Mouse (Mus musculus) gastrocnemius, adult 2 months (tissue): ENCODE results near the gene Eif4g2. TPM values are rescaled to one million over a fixed set of nuclear protein-coding genes. Genes with fewer than 3 reads are reported as not detected.
A peak's percentile ranks its signal among the peaks of the same experiment; 100 is the strongest.

Experiments used
- DNase-seq: peaks from one replicate; pipeline ENCODE4 v3.0.0; 2022
- H3K27ac ChIP-seq: fragments of 200-600 bp; 2 replicates; pipeline ENCODE4 v1.8.1; 2022; ENCODE audit warnings: mild to moderate bottlenecking
- H3K4me3 ChIP-seq: fragments of 200-600 bp; 2 replicates; pipeline ENCODE4 v1.8.1; 2022; ENCODE audit warnings: mild to moderate bottlenecking, moderate library complexity
- CTCF ChIP-seq: fragments of 200-600 bp; IDR thresholded peaks from 2 replicates; pipeline ENCODE4 v1.8.1; 2022; ENCODE audit warnings: antibody characterized with exemption, mild to moderate bottlenecking, moderate library complexity
- intact Hi-C: fragments of 180-260 bp; cut with DNase I; formaldehyde crosslinking; loops from one replicate; pipeline ENCODE4 v1.15.1; 2025
- long read RNA-seq, 2 experiments: library from polyadenylated mRNA; stranded (forward); transcript quantifications; one replicate each; pipeline ENCODE4 v2.0.0; 2021
- total RNA-seq, 2 experiments: library from RNA; stranded (reverse); gene quantifications; 2 replicates each; pipeline ENCODE4 v1.2.3; 2021

Eif4g2 gene
- 100 to 1,000 TPM; 692 to 802 TPM for total RNA-seq
- long read RNA-seq, experiment 1, full-length matches to known transcripts, result 773 of 1,001 reads
- long read RNA-seq, experiment 1, partial matches to known transcripts, result 187 of 1,001 reads
- long read RNA-seq, experiment 1, other reads (novel, unspliced or antisense), result 41 of 1,001 reads
- long read RNA-seq, experiment 2, full-length matches to known transcripts, result 632 of 835 reads
- long read RNA-seq, experiment 2, partial matches to known transcripts, result 173 of 835 reads
- long read RNA-seq, experiment 2, other reads (novel, unspliced or antisense), result 30 of 835 reads

DNA sequence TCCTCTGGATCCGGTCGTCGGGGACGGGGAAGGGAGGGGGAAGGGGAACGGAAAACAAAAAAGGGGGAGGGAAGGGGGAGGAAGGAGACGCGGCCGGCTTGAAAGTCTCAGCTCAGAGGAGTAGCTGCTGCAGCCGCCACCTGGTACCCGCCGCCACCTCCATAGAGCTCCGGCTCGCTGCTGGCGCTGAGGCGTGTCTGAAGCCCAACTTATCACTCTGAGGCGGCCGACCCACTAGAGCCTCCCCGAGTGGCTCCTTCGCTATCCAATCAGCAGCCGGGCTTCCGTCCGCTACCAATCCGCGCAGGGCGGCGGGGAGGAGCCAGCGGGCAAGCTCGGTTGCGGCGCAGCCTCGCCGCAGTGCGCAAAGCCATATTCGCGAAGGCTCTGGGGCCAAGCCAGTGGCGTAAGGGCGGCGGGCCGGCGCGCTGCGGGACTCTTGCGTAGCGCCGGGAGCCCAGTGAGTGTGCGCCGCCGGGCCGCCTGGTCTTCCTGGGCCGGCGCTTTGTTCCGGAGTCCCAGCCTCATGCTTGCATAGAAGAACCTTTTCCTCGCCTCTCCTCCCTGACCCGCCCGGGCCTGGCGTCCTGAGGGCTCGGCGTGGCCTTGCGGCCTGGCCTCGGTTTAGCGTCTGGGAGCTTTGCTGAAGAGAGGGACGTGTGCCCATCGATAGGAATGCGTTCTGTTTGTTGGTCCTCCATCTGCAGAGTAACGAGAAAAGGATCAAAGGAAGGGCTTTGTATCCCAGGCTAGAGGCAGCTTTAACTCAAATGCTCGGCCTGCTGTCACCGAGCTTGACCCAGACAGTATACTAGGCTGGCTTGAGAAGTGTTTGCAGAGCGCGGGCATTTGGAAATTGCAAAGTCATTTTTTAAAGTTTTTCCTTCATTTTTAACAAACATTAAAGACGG is at the start of gene Eif4g2:
Gene Eif4g2, minus strand, starts transcription at position 209 of the 911 bp plus-strand sequence.
- intact Hi-C loops, result loop anchor here (1.0 to 5.0 kb wide), 2 partner anchors 39 to 74 kb away; no protein-coding TSS in a partner anchor
- DNase-seq, result peak; percentile 100
- TF ChIP-seq CTCF, result no peak
- peak within 1 kb of the TSS; percentile 99 for H3K27ac ChIP-seq
- H3K4me3 ChIP-seq, result peak within 1 kb of the TSS; percentile 90

DNA sequence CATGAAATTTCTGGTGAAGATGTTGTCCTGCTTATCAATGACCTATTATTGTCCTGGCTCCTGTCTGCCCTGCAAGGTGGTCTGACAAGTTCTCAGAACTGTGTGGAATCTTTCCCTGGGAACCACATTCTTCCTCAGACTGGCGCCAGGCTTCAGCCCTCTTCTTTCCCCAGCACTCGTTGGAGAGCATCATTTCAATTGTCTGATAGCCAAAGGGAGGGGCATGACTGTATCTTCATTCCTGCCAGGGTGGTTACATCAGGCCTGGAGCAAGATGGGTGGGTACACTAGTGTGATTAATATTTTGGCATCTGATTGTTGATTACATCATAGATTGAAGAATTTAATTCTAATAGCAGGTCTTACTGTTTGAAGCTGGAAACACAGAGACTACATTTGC is 49.8 kb upstream of the Eif4g2 start:
- no peak for DNase-seq
- H3K4me3 ChIP-seq, result no peak overlapping the region
- intact Hi-C loops, result no loop called here
- no peak for TF ChIP-seq CTCF
- H3K27ac ChIP-seq, result no peak overlapping the region

DNA sequence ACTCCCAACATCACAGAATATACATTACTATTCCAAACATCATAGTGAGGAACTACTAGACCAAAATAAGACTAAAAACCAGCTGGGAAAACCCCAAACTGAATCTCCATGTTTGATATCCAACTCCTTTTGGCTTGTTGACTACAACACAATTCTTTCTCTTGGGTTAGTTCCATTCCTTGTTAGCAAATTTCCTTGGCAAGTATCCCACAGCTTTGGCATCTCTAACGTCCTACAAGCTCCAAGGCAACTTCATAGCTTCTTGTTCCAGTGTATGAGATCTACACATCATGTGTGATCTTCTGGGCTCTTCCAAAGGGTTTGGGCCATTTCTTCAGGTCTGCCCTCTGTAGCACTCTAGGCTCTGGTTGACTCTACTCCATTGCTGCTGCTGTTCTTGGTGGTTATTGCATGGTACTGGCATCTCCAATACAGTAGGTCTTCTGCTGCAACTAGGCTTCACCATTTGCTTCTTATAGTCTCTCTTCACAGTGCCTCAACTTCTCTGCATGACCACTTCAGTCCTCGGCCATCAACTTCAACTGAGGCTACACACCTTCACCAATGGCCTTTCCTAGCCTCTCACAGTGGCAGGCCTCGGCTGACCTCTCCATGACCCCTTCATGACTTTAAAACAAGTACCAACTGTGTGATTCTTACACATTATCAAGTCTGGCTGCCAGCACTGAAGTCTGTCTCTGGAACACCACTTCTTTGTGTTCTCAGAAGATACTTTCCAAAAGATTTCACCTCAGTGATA is 44.0 kb upstream of the Eif4g2 start:
- no peak for TF ChIP-seq CTCF
- Histone ChIP-seq H3K27ac (no peak overlapping the region), H3K4me3 (no peak overlapping the region)
- intact Hi-C loops, result no loop called here
- no peak for DNase-seq

DNA sequence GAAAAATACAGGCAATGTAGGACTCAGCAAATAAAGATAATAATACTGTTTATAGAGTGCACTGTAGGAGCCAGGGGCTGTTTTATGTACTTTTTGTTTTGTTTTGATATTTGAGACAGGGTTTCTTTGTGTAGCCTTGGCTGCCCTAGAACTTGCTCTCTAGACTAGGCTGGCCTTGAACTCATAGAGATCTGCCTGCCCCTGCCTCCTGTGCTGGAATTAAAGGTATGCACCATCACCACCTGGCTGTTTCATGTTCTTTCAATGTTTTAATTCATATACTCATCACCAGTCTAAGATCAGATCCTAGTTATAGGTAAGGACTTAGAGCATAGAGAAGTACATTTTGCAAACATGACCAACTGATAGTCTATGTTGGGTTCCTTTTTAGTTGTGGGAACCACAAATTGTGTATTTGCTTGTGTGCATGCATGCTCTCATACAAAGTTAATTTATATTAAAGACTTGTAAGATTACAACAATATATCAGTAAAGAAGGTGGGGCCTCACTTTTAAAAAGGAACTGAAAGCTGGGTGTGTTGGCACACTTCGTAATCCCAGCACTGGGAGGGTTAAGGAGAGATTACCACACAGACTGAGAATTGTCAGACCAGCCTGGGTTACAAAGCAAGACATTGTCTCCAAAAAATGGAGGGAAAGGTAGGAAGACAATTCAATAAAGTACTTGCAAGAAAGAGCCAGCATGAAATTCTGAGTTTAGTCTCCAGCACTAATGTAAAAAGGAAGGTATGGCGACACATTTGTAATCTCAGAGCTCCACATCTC is 41.1 kb upstream of the Eif4g2 start:
- intact Hi-C loops, result loop anchor here (2.0 kb wide), 1 partner anchor 33 kb away; no protein-coding TSS in a partner anchor
- no peak for DNase-seq
- no peak for TF ChIP-seq CTCF
- peak overlapping the region; percentile 96; the same call in 1 of the 2 replicates for H3K27ac ChIP-seq
- no peak overlapping the region; the same call in 1 of the 2 replicates for H3K4me3 ChIP-seq

DNA sequence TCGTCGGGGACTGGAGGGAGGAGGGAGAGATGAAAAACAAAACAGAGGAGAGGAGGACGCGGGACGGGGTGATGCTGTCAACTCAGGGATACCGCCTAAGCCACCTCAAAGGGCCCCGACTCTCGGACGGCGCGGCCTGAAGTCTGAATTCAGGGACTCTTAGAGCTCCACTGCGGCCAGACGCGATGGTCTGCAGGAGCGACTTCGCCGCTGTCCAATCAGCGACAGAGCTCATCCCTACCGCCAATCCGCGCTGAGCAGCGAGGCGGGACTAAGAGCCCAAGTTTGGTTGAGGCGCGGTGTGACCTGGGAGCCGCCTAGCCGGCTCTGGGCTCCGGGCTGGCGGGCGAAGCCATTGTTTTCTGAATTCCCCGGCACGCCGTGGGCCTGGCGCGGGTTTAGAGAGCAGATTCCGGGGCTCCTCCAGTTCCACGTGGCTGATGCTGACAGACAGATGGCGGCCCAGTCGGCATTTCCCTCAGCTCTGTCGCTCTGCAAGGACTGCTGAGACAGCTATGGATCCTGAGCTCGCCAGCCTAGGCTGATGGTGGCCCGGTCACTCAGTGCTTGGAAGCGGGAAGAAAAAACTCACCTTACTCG is 39.8 kb upstream of the Eif4g2 start:
- peak overlapping the region; percentile 96 for H3K27ac ChIP-seq
- H3K4me3 ChIP-seq, result peak overlapping the region; percentile 91
- DNase-seq, result peak; percentile 98
- intact Hi-C loops, result loop anchor here (1.0 to 2.0 kb wide), 2 partner anchors 34 to 39 kb away; partner anchors contain the start of gene Eif4g2
- TF ChIP-seq CTCF, result no peak

DNA sequence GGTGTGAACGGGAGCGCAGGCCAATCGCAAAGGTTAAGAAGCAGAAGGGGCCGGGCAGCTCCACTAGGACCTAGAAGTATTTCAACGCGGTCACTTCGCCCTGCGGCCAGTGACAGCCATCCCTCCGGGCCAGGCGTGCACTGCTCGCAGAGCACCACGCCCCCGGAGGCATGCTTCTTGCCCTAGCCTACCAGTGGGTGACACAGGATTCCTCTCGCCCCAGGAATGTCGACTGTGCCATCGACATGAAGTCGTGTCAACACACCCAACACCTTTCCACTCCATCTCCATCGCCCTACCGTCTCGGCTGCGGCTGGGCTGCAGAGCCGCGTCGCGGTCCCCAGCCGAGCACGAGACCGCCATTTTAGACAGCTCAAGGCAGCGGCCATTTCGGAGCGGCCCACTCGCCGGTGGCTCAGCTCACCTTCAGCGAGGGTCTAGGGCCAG is 39.3 kb upstream of the Eif4g2 start:
- 0 out of 2 replicates have a peak, but pooled peaks have one; percentile 4 for TF ChIP-seq CTCF
- intact Hi-C loops, result loop anchor here (1.0 to 2.0 kb wide), 2 partner anchors 35 to 39 kb away; partner anchors contain the start of gene Eif4g2
- DNase-seq, result peak; percentile 85

DNA sequence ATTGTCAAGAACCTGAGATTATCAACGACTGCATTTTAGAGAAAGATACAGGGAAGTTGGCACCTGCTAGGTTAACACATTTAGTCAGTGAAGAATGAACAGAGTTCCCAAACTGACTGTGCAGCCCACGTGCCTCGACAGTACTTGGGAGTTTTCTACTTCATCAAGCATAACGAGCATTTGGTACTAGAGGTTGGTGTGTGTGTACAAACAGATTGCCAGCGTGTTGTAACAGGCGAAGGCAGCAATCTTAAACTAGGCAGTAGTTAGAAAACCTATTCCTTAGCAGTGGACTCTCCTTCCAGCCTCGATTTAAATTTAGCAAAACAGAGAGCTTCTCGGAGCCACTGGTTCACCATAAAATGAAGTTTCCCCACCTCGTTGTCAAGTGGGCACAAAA is 38.7 kb upstream of the Eif4g2 start:
- no peak for DNase-seq
- intact Hi-C loops, result no loop called here
- peak overlapping the region; percentile 96 for H3K27ac ChIP-seq
- peak overlapping the region; percentile 91 for H3K4me3 ChIP-seq
- TF ChIP-seq CTCF, result no peak

More for the DNA sequence above, 39.3 kb upstream of the Eif4g2 start:
- H3K4me3 ChIP-seq, result peak overlapping the region; percentile 91
- H3K27ac ChIP-seq, result peak overlapping the region; percentile 96

DNA sequence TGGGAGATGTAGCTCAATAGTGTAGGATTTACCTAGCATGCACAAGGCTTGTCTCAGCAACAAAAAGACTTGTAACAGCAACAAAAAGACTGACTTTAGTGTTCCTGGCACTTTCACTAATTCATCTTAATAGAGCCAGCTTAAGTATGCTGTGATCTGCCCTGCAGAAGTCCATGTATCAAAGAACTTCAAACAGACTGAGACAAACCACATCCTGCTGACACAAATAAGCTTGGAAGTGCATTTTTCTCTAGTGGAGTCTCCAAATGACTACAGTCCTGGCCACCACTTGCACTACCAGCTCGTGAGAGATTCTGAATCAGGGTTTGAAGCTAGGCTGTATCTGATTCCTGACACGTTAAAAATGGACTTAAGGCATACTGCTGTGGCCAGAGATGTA is 26.7 kb upstream of the Eif4g2 start:
- no peak overlapping the region for H3K4me3 ChIP-seq
- no peak for DNase-seq
- H3K27ac ChIP-seq, result no peak overlapping the region
- TF ChIP-seq CTCF, result no peak
- intact Hi-C loops, result no loop called here

DNA sequence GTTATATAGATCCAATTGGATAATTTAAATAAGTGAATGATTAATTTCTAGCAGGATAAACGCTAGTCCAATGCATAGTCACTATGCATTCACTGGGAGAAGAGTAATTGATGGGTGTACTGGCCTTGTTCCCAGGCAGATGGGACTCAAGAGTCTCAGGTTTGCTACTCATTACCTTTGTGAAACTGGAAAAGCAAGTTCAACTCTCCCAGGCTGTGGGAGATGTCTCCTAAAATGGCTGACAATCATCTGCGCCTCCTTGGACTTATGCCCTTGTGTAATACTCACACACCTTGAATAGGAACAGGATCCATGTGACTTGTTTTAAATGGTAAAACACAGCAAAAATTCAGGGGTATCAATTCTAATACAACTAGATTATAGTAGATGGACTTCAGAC is 26.3 kb upstream of the Eif4g2 start:
- no peak for TF ChIP-seq CTCF
- intact Hi-C loops, result no loop called here
- no peak for DNase-seq

DNA sequence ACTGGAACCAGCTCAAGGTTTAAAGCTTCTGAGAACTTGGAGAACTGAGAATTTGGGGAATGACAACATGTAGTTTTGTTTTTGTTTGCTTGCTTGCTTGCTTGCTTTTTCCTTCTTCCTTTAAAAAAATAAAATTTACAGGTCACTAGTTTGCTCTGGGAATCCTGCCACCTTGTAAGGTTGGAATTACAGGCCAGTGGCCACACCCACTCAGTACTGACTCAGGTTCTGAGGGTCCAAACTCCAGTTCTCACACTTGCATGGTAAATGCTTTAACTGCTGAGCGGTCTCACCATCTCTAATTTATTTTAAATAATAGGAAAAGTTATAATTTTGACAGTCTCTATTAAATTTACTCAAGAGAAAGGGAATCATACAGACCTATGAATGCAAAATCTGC is 15.4 kb upstream of the Eif4g2 start:
- intact Hi-C loops, result no loop called here
- DNase-seq, result no peak
- no peak for TF ChIP-seq CTCF
- no peak overlapping the region for H3K4me3 ChIP-seq
- no peak overlapping the region for H3K27ac ChIP-seq

More for the DNA sequence above, 26.3 kb upstream of the Eif4g2 start:
- Histone ChIP-seq H3K27ac (no peak overlapping the region), H3K4me3 (no peak overlapping the region)

DNA sequence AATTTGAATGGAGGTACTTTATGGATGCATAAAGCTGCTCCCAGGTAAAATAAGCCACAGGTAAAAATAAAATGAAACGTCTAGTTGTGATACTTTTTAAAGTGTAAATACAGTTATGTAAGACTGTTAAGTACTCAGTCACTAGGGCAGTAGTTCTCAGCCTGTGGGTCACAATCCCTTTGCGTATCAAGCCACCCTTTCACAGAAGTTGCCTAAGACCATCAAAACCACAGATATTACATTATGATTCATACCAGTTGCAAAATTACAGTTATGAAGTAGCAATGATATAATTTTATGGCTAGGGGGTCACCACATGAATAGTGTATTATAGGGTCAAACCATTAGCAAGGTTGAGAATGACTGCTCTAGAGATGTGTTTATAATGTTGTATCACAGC is 12.3 kb upstream of the Eif4g2 start:
- no peak for TF ChIP-seq CTCF
- Histone ChIP-seq H3K4me3 (no peak overlapping the region), H3K27ac (no peak overlapping the region)
- no peak for DNase-seq
- intact Hi-C loops, result no loop called here
